Mouse (Mus musculus): ENCODE measurements around the gene Tex14. TPM values are rescaled to one million over a fixed set of nuclear protein-coding genes. Genes with fewer than 3 reads are reported as not detected.

Tex14 gene
- 0.84 TPM for polyA plus RNA-seq (2014; fragmentation: Illumina TruSeq; extraction: RNeasy Lipid Tissue Mini Kit (QIAGEN cat#74804); ENCODE audit: insufficient read depth, low read depth, low replicate concordance)

GRCm38 (mm10) chr11:87404876-87405275 is at the start of gene Tex14, which contains the start of gene Rad51c:
Gene Tex14, plus strand, starts transcription at chr11:87405065.
Gene Rad51c, minus strand, starts transcription at chr11:87404954.

GRCm38 (mm10) chr11:87358331-87359261 is 46.3 kb upstream of the Tex14 start, which contains the start of gene Ppm1e:
Gene Ppm1e, minus strand, starts transcription at chr11:87359023.

GRCm38 (mm10) chr11:87566501-87566900 is 161.6 kb downstream of the Tex14 start, which contains the start of gene Gm11492:
Gene Gm11492, plus strand, starts transcription at chr11:87566653.

GRCm38 (mm10) chr11:87568255-87568953 is 163.5 kb downstream of the Tex14 start, which contains the start of gene Sept4:
Gene Sept4, plus strand, starts transcription at chr11:87568903.

GRCm38 (mm10) chr11:87591526-87592353 is 186.9 kb downstream of the Tex14 start, which contains the start of gene Mtmr4:
Gene Mtmr4, plus strand, starts transcription at chr11:87592162.

Other genes with a start within 250 kb of the Tex14 start
- 0.33 TPM for gene Ppm1e, start 46.0 kb upstream of the Tex14 start, polyA plus RNA-seq (2014; fragmentation: Illumina TruSeq; extraction: RNeasy Lipid Tissue Mini Kit (QIAGEN cat#74804); ENCODE audit: insufficient read depth, low read depth, low replicate concordance)
- 0.91 TPM for gene Rad51c, start 111 bp upstream of the Tex14 start, polyA plus RNA-seq (2014; fragmentation: Illumina TruSeq; extraction: RNeasy Lipid Tissue Mini Kit (QIAGEN cat#74804); ENCODE audit: insufficient read depth, low read depth, low replicate concordance)
- gene Gm11492, start 161.6 kb downstream of the Tex14 start, polyA plus RNA-seq (2014; fragmentation: Illumina TruSeq; extraction: RNeasy Lipid Tissue Mini Kit (QIAGEN cat#74804); ENCODE audit: insufficient read depth, low read depth, low replicate concordance), result not detected
- 245 TPM for gene Sept4, start 163.8 kb downstream of the Tex14 start, polyA plus RNA-seq (2014; fragmentation: Illumina TruSeq; extraction: RNeasy Lipid Tissue Mini Kit (QIAGEN cat#74804); ENCODE audit: insufficient read depth, low read depth, low replicate concordance)
- gene Mtmr4, start 187.1 kb downstream of the Tex14 start, polyA plus RNA-seq (2014; fragmentation: Illumina TruSeq; extraction: RNeasy Lipid Tissue Mini Kit (QIAGEN cat#74804); ENCODE audit: insufficient read depth, low read depth, low replicate concordance), result 9.9 TPM
- not detected for gene Hsf5, start 212.1 kb downstream of the Tex14 start, polyA plus RNA-seq (2014; fragmentation: Illumina TruSeq; extraction: RNeasy Lipid Tissue Mini Kit (QIAGEN cat#74804); ENCODE audit: insufficient read depth, low read depth, low replicate concordance)